ENCODE assay signal across 8 mouse cellular contexts in genomic region chr10:40519586-40519985, GRCm38 (mm10). TPM values are rescaled to one million over a fixed set of nuclear protein-coding genes. Genes with fewer than 3 reads are reported as not detected.
A peak's percentile ranks its signal among the peaks of the same experiment; 100 is the strongest.
DNase-seq lines count a peak whose midpoint lies in the region; ATAC-seq and TF ChIP-seq lines count a peak whose summit lies in the region.
"Had no signal": no experiment of that assay in that cellular context is flagged by ENCODE, and none has a peak within 500 bp of the region (broad histone marks: within the 10 kb centered on the region; RNA-seq: fewer than 3 reads in every experiment).

No protein-coding gene starts in this region.

- ATAC-seq in CD4-positive, CD25-positive, alpha-beta regulatory T cell, adult 4 months, result no peak

- TF ChIP-seq CTCF in layer of hippocampus, adult 2 months (conservative IDR thresholded peaks at IDR 0.05), result no peak

- intact Hi-C loops in left cerebral cortex, postnatal 4 days (cut with DNase I), result no loop called here

- no peak overlapping the region for H3K4me3 ChIP-seq in layer of hippocampus, adult 2 months

- peak overlapping the region; percentile 93 for H3K27ac ChIP-seq in layer of hippocampus, adult 2 months

- DNase-seq in layer of hippocampus, adult 2 months (ENCODE audit: low spot score in 2 of 2), result peak; percentile 61 to 75
- no peak for DNase-seq in layer of hippocampus, adult 11-12 months (ENCODE audit: low spot score)
- peak; percentile 86 to 91 for DNase-seq in cerebellum, postnatal 10 days
- peak; percentile 68 for DNase-seq in heart, postnatal 4 days
- DNase-seq in left cerebral cortex, postnatal 4 days, result peak; percentile 85
- DNase-seq in spleen, postnatal 36 days (ENCODE audit: low spot score in 2 of 2), result no peak

RNA-seq across cellular contexts. Expression of gene Slc22a16, which starts 50.5 kb away (rescaled TPM):
- not detected for total RNA-seq in layer of hippocampus, adult 2 months (2021)
- not detected for total RNA-seq in heart, postnatal 4 days (2021)
- not detected for total RNA-seq in left cerebral cortex, postnatal 4 days (2021)
- polyA plus RNA-seq in CD4-positive, CD25-positive, alpha-beta regulatory T cell, adult 4 months (2017; shearing (Covaris generic)), result not detected
- polyA plus RNA-seq: limb, embryonic 14.5 days had no signal

Comparison
In these comparisons a context has a peak if more than half of its experiments do, and no peak if none do; other contexts are left out.
1. DNase-seq: peak in layer of hippocampus, adult 2 months (2 of 2), cerebellum, postnatal 10 days (2 of 2), heart, postnatal 4 days (single experiment) and left cerebral cortex, postnatal 4 days (single experiment); none in layer of hippocampus, adult 11-12 months (single experiment) and spleen, postnatal 36 days (0 of 2).